Mouse (Mus musculus) ovary, postnatal 14 days (tissue): Measurements from ENCODE around the gene Acap2.

ENCODE experiments used
- DNase-seq: peaks from one replicate; pipeline ENCODE4 v3.0.0; 2022; ENCODE audit warnings: low spot score

Gene Acap2

DNA sequence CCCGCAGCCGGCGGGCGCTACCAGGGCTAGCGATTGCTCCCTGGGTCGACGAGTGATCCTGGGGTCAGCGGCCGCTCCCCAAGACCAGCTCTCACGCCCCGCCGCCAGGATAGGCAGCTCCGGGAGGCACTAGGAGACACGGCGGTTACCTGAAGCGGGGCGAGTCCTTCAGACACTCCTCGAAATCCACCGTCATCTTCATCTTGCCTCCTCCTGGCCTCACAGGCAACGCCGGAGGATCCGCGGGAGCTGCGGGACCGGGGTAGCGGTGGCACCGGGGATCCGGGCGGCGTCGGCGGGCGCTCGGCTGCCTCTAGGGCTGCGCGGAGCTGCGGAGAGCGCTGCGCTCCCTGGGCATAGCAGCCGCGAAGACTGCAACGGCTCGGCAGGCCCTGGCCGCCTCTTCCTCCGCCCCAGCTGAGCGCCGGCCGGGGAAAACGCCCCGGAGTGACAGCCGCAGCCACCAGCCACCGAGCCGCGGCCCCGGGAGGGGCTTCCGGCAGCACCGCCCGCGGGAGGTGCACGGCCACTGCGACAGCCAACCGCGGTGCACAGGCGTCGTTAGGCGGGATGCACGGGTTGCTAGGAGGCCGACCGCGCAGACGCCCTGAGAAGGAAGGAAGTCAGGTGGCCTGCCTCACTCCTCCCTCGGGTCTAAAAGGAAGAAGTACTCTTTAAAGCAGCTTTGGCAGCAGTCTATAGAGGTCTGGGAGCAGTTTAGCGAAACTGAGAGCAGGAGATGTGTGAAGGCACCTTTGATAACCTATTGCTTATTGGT is at the start of gene Acap2:
Gene Acap2, minus strand, starts transcription at position 456 of the 778 bp plus-strand sequence.
- peak; percentile 96 for DNase-seq

DNA sequence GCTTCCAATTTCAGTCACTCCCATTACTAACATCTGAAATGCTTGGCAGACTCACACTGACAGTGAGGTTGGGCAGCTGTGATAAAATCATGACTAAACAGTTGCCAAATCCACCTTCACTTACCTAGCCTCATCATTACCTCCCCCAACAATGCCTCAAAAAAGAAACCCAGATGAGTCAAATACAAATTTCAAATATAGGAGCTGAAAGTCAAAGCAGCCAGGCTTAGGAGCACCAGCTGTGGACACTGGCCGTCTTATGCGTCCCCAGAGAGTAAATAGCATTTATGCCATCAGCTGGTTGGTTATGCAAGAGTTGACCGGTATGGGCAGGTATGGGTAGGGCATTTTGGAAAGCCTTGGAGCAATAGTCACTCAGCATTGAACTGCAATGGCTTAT is 48.4 kb upstream of the Acap2 start:
- DNase-seq, result no peak

DNA sequence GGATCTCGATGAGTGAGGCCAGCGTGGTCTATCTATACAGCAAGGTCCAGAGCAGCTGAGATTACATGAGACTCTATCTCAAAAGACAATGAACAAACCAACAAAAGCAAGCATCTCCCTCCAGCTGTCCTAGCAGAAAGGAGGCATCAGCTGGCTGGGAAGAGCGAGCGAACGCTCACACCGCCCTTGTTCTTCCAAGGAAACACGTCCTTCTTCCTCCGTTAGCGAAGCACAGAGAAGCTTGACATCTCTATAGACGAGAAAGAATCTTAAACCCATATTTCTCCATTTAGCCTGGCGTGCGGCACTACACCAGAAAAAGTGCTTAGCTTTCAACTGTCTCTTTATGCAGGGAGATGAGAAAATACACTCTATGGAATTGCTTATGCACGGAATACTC is 47.7 kb upstream of the Acap2 start:
- no peak for DNase-seq

DNA sequence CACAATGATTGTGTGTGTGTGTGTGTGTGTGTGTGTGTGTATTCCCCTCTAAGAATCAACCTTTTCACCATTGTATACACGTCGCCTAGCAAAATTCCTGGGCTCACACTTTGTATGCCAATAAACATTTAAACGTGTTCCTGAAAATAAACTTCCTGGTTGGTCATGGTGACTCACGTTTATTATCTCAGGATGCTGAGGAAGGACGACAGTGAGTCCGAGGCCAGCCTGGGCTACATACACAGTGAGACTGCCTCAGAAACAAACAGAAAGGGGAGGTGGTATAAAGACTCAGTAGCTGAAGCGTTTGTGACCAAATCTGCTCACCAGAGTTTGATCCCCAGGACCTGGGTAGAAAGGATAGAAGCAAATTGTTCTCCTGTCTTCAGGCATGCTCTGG is 46.4 kb upstream of the Acap2 start:
- no peak for DNase-seq

DNA sequence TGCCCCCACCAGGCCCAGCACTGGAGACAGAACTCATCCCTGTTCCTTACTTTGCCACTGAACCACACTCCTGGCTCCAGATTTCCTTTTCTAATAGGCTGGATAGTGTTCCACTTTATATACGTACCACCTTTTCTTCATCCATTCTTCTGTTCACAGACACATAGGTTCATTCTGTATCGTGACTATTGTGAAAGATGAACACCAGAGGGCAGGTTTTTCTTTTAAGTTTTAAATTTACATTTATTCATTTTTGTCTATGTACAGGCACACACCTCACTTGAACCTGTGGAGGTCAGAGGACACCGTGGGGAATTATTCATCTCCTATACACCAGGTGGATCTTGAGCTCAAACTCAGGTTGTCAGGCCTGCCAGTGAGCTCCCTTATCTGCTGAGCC is 43.0 kb upstream of the Acap2 start:
- DNase-seq, result no peak

DNA sequence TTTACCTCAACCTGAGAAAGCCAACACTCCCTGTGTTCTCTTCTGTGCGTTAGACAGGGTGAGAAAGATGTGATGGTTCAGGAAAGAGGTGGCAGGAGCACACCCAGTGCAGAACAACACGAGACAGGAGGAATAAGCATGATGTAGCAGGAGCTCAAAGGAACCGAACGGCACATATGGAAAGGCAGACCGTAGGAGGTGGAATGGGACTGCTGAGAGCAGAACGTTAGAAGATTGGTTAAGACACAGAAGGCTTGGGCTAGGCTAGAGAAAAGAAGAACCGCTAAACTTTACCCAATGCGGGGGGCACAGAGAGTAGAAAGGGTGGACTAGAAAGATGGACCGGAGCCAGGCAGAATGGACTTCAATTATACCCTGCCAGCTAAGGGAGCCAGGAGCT is 40.4 kb upstream of the Acap2 start:
- no peak for DNase-seq

DNA sequence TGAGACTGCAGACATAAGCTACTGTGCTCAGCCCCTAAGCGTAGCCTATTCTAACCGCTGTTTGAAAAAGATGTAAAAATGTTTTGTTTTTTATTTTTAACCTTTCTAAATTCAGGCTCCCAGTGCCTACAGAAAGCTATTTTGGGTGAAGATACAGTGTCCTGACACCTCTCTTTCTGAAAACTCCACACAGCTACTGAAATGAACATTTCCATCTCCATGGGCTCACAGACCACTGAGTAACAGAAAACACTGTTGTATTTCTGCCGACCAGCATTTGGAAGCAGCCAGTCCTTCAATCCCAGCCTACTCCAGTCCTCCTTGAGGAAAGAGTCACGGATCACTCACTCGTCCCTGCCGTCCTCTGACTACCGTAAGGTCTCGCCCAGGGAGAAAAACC is 39.5 kb upstream of the Acap2 start:
- DNase-seq, result no peak

DNA sequence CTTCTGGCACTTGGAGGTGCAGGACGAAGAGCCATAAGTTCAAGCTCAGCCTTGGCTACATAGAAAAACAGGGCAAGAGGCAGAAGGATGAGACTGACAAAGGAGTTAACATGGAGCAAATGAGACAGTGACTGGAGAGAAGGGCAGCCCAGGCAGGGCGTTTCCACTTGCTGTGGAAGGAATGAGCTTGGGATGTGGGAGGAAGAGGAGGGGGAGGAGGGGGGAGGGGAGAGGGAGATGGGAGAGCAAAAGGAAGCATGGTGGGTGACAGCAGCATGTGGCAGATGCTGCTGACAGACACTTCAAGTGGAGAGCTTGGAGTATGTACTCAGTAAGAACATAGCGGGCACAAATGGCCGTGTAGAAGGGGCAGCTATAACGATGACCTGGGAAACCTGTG is 37.2 kb upstream of the Acap2 start:
- no peak for DNase-seq

DNA sequence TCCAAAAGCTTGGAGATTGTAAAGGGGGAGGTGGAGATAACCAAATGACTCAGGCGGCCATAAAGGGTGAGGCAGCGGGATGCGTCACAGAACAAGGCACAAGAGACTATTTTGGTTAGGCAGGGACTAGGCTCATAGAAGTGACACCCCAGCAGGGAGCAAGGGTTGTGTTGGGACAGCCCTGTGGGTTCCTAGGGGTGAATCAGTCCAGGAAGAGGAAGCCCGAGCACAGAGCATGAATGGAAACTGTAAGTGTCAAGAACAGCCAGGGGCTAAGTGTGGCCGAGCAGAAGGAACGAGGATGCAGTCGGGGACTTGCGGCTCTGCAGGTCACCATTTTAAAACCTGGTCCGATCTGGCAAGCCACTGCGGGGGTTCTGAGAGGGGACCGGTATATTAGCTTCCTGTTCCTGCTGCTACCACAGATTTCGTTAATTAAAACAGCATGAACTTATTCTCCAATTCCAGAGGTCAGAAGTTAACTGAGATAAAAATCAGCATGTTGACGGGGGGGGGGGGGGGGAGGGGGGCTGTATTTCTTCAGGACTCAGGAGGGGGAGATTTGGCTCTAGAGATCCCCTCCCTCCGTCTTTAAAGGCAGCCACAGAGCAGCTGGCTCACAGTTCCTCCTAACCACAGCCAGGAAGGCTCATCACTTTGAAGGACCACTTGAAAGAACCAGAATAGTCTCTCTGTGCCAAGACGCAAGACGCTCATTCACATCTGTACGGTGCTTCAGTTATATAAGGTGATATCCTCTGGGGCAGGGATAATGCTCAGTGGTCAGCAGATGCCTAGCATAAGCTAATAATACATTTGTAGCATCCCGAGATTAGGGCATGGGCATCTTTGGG is 34.6 kb upstream of the Acap2 start:
- no peak for DNase-seq

DNA sequence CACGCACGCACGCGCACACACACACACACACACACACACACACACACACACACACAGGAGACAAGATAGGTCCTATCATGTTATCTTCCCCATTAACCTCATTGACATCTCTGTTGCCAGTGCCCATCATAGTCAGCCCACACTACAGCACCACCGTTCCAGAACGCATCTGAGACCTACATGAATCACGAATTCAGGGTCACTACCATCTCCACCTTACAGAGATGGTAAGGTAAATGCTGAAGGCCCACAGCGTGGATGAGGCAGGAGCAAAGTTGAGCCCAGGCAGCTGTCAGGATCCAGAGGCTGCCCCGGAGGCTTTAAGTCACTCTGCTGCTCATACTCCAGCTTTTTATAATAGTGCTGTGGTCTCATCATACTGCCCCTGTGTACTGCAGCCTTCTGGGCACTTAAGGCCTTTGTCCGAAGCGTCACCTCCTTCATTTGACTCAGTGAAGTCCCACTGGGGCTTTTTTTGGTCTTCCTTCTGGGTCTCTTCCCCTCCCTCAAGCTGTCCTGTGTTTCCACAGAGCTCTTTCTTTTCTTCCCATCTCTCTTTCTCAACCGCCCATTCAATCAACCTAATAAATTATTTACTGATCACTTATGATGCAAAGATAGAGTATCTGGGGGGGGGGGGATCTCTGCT is 33.9 kb upstream of the Acap2 start:
- DNase-seq, result no peak

DNA sequence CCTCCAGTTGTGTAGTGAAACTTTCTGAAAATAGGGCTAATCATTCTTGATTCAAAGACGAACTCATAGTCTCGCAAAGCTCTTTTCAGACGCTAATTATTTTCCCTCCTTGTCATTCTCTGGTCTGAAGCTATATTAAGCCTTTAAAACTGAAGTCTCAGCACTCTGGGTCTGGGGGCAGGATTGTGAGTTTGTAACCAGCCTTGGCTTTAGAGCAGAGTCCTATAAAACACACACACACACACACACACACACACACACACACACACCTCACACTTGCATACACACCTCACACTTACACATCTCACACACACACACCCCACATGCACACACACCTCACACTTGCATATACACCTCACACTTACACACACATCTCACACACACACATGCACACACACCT is 33.3 kb upstream of the Acap2 start:
- DNase-seq, result no peak

DNA sequence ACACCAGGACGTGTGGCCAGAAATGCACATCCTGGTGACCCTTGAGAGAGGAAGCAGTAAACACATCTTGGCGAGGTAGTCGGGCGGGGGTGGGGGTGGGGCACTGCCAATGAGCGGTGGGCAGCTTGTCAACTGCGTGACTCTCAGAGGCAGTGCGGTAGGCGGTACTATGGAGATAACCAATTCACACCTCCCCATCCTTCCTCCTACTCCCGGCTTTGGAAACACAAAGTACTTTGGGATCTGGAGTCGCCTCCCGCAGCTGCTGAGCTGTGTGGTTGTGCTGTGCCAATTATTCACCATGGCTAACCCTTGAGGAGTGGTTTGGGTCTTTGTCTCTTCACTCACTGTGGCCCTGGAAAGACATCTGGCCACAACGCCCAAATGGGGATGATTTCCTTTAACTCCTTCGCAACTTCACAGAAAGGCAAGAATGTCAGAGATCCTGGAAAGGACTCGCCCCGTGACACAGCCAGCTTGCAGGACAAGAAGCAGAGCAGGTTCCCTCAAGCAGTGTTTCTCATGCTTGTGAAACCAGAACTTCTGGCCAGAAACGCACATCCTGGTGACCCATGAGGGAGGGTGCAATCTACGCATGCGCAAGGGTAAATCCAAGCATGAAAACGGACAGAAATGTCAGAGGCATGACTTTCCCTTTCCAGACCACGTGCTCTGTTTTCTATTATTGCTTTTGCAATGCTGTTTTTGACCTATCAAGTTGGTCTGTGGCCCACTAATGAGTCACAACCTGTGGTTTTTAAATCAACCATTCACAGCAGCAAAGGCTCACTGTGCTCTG is 32.7 kb upstream of the Acap2 start:
- DNase-seq, result peak; percentile 53

DNA sequence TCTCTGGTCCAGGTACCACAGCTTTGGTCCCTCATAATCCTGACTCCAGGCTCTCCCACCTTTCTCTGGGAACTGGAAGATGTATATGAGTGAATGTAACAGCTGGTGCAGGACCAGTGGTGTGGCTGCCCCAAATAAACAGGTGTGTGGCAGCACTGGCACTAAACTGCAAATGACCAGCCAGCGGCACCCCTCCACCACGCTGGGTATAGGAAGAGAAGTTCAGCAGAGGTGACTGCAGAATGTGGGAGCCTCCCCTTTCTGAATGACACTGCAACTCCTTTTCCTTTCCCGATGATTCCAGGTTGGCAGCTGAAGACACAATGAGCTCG is 32.1 kb upstream of the Acap2 start:
- DNase-seq, result no peak

DNA sequence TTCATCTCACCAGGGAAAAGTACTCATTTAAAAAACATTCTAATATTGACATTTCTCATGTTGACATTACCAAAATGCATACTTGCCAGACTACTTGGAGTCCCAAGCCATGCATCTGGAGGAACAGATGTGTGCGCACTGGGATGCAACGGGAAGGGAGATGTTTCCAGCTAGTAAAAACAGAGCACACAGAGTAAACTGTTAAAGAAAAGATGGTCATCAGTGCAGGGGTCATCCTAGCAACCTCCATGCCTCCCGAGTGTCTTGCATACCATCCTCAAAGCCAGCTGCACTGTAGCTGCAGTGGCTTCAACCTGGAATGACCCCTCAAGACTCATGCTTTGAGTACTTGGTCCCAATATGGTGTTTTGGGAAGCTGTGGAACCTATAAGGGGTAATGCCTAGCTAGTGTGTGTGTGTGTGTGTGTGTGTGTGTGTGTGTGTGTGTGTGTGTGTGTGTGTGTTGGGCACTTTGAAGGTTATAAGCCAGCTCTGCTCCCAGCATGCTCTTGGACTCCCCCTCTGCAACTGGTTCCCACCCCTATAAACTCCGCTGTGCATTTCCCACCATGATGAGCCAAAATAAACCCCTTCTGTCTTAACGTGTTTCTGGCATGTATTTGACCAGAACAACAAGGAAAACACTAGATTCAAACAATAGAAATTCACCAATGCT is 31.6 kb upstream of the Acap2 start:
- no peak for DNase-seq

DNA sequence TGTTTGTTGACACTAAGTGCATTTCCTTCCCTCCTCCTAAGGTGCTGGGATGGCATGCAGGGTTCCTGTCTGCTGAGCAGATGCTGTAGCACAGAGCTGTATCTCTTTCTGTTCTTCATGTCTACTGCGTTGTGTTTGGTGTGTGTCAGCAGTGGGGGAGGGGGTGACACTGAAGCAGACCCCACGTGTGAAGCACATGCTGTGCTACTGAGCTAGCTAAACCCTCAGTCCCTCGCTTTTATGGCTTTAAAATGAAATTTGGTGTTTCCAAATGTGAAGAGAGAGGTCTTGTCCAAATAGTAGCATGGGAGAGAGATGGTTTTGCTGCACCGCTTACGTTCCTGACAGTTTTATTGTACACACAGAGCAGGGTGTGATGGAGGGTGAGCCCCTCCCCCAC is 30.5 kb upstream of the Acap2 start:
- no peak for DNase-seq

DNA sequence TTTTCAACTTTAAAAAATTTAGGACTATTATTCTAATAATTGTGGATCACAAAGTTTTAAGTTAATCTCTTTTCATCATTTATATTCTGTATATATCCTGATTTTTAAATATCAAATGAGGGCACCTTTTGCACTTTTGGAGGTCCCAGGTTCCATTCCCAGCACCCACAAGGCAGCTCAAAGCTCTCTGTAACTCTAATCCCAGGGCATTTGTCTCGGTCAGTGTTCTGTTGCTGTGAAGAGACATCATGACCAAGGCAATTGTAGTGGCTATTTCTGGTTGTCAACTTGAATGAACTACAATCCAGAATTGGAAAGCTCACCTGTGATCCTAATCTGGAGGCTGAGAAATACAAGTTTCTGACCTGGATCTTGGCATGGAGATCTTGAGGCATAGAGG is 26.7 kb upstream of the Acap2 start:
- DNase-seq, result no peak

DNA sequence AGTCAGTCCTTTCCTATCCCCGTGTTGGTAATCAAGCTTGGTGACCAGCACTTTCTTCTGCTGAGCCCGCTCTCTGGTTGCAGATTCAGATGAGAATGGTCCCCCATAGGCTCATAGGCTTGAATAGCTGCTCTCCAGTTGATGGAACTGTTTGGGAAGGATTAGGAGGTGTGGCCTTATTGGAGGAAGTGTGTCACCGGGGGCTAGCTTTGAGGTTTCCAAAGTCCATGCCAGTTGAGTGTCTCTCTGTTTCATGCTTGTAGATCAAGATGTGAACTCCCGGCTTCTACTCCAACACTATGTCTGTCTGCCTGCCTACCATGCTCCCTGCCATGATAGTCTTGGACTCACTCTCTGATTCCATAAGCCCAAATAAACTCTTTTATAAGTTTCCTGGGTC is 14.2 kb upstream of the Acap2 start:
- no peak for DNase-seq

DNA sequence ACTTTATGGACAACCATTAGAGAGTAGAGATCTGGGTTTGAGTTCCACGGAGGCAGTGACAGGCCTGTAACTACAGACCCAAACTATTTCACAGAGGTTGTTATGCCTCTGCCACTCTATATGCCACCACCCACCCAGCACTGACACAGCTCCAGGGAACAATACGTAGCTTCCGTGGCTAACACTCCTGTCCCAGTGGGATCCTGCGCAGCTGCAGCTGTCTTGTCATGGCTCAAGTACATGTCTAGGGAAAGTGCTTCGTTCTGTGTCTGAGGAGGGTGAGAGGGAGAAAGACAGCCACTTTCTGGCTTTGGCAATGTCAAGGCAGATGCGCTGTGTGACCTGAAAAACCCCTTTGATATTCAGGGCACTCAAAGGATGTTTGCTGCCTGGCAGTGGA is 12.4 kb upstream of the Acap2 start:
- no peak for DNase-seq

DNA sequence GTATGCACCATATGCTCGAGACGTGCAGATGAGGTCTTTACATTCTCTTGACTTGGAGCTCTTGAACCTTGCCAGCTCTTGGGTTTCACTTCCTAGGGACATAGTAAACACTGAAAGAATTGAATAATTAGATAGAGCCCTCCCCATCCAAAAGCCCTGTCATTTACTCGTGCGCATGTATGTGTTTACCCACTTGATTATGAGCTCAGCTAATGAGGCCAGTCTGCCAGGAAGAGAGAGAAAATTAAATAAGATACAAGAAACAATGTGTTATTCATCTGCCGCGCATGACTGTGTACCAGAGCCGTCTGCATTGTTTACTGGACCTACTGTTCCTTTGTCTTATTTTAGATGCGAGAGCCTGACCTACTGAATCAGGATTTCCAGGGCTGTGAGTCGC is 10.5 kb upstream of the Acap2 start:
- no peak for DNase-seq

DNA sequence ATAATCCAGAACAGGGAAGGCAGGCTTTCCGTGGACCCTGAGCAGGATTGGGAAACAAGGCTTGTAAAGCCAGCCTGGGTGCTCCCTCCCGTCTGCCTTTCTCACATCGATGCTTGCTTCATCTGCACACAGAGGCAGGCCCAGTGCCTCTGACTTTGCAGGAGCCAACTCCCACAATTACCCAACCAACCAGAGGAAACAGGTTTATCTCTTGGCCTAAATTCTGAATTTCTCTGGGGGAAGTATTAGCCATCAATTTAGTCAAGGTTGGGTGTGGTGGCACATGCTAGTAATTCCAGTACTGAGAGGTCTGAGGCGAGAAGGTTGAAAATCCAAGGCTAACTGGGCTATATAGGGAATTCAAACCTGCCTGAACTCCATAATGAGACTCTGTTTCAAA is 9.4 kb upstream of the Acap2 start:
- no peak for DNase-seq

DNA sequence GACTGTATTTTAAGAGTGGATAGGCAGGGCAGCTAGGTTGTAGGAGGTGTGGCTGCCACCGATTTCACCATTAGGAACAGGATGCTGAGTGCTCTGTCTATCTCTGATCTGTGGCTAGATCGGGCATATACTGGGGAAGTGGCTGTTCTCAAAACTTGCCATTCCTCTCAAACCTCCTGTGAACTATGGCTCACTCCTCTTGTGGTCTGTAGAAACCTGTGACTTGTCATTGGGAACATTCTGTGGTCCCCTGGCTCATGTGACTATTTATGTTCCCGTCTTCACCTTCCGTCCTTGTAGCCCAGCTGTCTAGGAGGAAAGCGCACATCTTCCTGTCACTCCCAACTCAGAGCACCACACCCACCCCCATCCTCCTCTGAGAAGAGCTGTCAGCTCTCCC is 8.9 kb upstream of the Acap2 start:
- DNase-seq, result no peak

DNA sequence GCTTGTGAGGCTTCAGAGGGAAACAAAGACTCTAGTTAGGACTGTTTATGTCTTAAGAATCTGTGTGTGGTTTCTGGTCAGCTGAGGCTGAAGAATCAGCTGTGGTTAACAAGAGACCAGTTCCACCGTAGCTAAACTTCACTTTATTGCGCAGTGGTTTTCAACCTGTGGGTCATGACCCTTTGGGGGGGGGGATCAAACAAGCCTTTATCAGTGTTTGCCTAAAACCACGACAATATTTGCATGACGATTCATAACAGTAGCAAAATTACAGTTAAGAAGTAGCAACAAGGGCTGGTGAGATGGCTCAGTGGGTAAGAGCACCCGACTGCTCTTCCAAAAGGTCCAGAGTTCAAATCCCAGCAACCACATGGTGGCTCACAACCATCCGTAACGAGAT is 4.7 kb upstream of the Acap2 start:
- DNase-seq, result no peak
